Mouse (Mus musculus) liver, postnatal 0 days (tissue): ENCODE measurements at regions not wholly inside any gene's neighbourhood (a gene's known extent, or its start where the extent isn't known, plus 50 kb on each side); places are given as distances from the start of the nearest gene placed in this dataset.
A peak's percentile ranks its signal among the peaks of the same experiment; 100 is the strongest.

ENCODE experiments used
- CTCF ChIP-seq: sonication (generic); IDR thresholded peaks from 2 replicates; pipeline ENCODE4 v1.5.1; 2016; ENCODE audit warnings: antibody characterized with exemption, low read depth
- EP300 ChIP-seq: IDR thresholded peaks from 2 replicates; pipeline ENCODE4 v1.6.1; 2016; ENCODE audit warnings: antibody characterized with exemption, low read depth, mild to moderate bottlenecking

- no peak for TF ChIP-seq EP300
- peak; percentile 59 for TF ChIP-seq CTCF
Measured at GRCm38 (mm10) chrX:158924490-158925398, 285.4 kb upstream of the Rps6ka3 start.
